Mouse (Mus musculus) CD4-positive, CD25-positive, alpha-beta regulatory T cell, adult 2 months (primary cell): ENCODE data around the gene Eaf1.
"Not testable (repeated sequence)": the region's sequence is repeated elsewhere in the genome, so short reads cannot be mapped to it uniquely, and the experiment has no call there.

Experiments used
- DNase-seq: peaks from one replicate; pipeline ENCODE4 v3.0.0-alpha.2; 2012; ENCODE audit warnings: low read depth, low spot score

The Eaf1 gene

DNA sequence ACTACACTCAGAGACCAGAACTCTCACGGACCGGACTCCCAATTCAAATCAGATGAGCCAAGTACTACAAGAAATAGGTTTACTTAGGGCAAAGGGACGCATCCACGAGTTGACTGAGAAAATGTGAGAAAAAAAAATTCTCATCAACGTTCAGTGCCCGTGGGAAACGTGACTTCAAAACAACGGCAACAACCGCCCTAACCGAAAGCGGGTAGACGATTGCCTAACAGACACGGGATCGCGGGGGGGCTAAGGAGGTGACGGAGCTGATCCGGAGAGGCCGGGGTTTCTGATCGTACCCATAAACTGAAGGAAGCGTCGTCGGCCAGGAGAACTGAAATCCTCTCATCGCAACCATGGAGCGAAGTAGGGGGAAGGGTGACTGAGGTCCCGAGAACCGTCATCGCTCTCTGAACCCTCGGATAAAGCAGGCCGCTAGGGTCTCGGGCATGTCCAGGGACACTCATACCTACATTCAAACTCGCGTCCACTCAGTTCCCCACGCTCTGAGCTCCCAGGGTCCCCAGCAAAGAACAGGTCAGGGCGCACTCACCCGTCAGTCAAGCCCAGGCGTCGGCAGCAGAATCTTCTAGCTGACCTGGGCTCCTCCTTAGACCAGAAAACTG is at the start of gene Eaf1:
Gene Eaf1, plus strand, starts transcription at position 51 of the 626 bp plus-strand sequence.
- DNase-seq = peak; percentile 76

GRCm38 (mm10) chr14:31448994-31449393 is 45.2 kb upstream of the Eaf1 start:
- no peak for DNase-seq

GRCm38 (mm10) chr14:31453946-31454345 is 40.3 kb upstream of the Eaf1 start:
- not testable (repeated sequence) for DNase-seq

DNA sequence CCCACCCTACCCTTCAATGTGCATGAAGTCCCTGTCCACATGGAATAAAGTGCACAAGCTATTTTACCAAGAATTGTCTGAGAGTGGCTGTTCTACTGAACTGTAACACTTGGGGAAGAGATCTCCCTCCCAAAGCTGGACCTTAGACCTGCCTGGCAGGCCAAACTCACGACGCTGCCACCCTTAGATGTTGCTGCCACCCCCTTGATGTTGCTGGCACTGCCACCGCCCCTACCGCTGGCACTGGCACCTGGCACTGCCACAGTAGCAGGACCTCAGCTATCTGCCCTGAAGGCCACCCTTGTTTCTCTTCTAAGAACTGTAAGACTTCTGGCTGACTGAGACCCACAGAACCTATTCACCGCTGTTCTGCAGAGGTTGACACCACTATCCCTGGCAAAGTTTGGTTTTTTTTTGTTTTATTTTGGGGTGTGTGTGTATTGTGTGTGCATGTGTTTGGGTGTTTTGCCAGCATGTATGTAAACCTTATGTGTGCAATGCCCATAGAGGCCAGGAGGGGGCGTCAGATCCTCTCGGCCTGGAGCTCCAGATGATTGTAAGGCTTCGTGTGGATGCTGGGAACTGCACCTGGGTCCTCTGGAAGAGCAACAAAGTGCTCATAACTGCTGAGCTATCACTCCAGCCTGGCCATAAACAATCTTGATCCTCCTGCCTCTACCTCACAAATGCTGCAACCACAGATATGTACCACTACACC is 39.2 kb upstream of the Eaf1 start:
- DNase-seq = peak; percentile 32

DNA sequence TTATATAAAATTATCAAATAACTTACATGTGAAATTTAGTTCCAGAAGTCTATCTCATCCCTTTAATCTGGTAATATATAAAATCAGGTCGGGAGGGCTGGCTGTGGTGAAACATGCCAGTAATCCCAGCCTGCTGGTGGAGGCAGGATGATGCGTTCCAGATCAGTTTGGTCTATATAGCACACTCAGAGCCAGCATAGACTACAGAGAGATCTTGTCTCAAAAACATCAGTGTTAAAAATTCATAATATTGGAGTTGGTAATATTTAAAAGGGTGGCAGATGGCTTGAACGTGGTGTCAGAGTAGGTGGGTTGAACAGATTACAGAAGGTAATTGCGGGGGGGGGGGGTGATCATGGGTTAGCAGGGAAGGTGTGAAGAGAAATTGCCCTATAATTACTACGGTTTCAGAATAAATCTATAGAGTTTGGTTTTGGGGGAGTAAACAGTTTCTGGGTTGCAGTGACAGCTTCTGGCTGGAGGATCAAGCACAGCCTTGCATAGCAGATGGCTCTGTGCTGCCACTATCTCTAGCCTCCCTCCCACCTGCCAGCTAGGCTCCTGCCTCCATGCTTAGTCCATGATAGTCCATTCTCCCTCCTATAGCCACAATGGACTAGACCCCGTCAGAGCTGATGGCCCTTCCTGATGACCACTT is 38.0 kb upstream of the Eaf1 start:
- no peak for DNase-seq

- no peak for DNase-seq
Observed at GRCm38 (mm10) chr14:31458006-31458405, 36.2 kb upstream of the Eaf1 start.

DNA sequence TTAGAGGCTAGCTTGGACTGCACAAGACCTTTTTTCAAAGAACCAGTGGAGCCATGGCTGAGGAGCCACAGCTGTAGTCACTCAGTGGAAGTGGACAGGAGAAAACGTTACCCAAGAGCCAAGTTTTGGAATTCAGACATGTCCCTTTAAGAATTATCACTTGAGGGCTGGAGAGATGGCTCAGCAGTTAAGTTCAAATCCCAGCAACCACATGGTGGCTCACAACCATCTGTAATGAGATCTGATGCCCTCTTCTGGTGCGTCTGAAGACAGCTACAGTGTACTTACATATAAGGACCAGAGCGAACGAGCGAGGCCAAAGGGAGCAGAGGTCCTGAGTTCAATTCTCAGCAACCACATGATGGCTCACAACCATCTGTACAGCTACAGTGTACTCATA is 32.0 kb upstream of the Eaf1 start:
- DNase-seq = peak; percentile 33

GRCm38 (mm10) chr14:31462886-31463285 is 31.3 kb upstream of the Eaf1 start:
- DNase-seq = no peak

- DNase-seq = peak; percentile 31
Observed at GRCm38 (mm10) chr14:31464176-31464575, 30.0 kb upstream of the Eaf1 start.

- no peak for DNase-seq
Observed at GRCm38 (mm10) chr14:31469711-31470110, 24.5 kb upstream of the Eaf1 start.

DNA sequence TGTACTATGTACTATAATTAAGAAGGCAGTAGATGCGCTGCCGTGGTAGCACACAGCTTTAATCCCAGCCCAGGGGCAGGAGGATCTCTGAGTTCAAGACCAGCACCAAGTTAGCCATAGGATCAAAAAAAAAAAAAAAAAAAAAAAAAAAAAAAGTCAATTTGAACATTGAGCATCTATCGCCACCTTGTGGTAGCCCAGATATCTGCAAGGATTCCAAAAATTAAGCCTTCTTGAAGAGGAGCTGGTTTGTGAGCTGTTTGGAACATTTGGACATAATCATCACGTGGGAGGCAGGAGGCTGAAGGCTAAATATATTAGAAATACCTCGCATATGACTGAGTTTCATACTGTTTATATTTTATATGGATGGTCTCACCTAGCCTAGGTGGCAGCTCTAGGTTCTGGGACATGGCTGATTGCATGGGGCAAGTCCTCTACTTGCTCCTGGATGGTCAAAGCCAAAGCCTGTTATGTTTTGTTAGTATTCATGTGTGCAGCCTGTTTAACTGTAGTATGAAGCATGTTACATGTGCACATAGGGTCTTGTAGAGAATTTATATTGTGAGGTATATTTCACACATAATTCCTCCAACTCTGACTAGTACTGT is 21.6 kb upstream of the Eaf1 start:
- peak; percentile 85 for DNase-seq

DNA sequence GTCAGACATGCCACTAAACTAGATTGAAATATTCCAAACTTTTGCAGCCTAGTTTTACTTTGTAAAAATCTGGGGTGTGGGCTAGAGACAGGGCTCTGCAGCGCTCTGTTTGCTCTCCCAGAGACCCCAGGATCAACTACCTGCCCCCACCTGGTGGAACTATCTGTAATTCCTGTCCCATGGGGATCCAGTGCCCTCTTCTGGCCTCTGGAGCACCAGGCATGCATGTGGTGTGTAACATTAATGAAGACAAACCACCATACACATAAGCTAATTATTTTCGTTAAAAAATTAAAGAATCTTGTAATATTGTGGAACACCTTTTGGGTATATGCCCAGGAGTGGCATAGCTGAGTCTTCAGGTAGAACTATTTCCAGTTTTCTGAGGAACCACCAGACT is 20.9 kb upstream of the Eaf1 start:
- DNase-seq = peak; percentile 14

GRCm38 (mm10) chr14:31482417-31482816 is 11.8 kb upstream of the Eaf1 start:
- no peak for DNase-seq

DNA sequence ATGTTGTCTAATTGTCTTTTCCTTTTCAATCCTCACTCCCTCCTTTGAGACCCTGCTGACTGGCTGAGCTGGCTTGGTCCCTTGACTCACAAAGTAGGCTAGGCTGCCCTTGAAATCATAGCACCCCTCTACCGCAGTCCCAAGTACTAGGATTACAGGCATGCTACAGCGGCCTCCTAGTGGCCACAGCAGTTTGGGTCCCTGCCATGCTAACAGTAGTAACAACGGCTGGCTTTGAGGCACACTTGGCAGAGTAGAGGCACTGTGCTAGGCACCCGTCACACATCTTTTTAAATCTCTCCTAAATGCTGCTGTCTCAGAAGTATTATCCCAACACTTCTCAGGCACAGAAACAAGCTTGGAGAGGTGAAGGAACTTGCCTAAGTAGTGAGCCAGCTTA is 7.7 kb upstream of the Eaf1 start:
- no peak for DNase-seq

- no peak for DNase-seq
Observed at GRCm38 (mm10) chr14:31488055-31488454, 6.1 kb upstream of the Eaf1 start.

DNA sequence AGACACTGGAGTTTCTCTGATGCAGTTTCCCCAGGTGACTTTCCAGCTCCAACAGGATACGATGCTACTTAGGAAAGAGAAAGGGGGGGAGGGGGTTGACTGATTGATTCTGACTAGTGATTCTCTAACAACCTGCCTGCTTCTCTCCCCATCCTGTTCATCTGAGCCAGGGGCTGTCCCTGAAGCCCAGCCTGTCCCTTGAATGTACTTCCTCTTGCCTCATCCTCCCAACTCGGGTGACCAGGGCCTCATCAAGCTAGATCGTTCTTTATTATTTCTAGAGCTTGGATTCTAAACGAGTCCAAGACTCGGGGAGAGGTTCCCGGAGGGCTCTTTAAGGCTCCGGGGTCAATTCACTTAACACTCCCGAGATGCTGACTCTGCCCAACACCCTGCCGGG is 298 bp upstream of the Eaf1 start:
- peak; percentile 32 for DNase-seq

DNA sequence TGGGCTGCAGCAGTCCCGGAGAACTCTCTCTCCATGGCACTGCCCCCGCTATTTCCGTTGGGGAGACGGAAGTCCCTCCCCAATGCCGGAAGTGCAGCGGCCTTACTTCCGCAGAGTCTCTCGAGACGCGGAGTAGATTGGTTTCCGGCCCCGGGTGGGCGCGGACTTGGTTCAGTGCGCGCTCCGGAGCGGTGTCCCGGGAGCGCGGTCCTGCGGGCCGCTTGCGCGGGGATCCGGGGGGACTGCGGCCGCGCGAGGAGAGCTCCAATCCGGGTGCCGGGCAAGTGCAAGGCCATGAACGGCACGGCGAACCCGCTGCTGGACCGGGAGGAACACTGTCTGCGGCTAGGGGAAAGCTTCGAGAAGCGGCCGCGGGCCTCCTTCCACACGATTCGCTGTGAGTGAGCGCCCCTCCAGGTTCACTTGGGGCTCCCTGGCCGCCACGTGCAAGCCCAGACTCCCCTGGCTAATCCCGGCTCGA is 816 bp downstream of the Eaf1 start, which contains the start of gene Mettl6:
Gene Mettl6, minus strand, starts transcription at position 66 of the 481 bp plus-strand sequence.
- DNase-seq = peak; percentile 94

DNA sequence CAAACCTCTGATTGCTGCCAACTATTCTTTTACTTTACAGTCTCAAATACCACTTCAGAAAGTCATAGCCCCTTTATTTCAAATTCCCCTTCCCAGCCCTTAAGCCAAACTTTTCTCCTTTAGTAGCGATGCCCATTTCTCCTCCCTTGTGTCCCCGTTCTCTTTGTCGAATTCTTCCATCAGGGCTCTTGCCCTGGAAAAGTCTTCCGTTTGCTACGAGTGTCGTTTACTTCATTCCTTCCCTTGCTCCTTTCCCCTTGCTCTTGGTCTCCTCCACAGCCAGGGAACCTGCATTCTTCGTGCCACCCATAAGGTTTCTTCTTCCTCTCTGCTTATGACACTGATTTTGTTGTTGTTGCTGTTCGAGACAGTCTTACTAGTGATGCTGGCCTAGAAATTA is 1.3 kb downstream of the Eaf1 start:
- DNase-seq = peak; percentile 8

DNA sequence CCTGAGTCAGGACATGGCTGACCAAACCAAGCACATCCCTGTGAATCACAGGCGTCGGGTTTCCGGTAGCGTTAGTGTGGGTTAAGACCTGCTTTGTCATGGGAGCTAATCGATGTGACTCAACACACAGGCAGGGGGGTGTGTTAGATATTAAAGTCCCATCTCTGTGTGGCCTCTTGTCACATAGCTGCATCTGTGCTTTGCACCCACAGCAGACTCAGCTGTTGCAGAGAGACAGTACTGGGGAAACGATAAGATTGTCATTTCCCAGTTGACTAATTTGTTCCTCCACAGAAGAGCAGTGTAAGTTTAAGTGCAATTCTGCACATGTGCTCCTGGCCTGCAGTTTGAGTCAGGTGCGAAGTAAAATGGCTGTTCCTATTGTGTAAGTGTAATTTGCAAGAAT is 2.0 kb downstream of the Eaf1 start:
- DNase-seq = peak; percentile 36

- no peak for DNase-seq
Observed at GRCm38 (mm10) chr14:31499526-31499925, 5.3 kb downstream of the Eaf1 start.

DNA sequence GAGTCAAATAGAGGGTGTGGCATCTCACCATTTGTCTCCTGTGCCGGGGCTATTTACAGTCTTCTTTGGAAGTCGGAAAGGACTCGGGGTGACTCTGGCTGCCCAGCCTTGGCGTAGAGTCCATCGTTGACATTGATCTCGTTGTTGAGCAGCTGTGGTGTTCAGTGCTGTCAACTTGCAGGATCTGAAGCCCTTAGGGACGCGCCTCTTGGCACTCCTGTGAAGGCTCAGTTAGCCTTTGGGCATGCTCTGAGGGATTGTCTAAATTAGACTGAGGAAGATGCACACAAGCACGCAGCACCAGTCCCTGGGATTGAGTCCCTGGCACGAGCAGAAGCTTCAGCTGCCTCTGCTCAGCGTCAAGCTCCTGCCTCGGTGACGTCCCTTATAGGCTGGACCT is 9.2 kb downstream of the Eaf1 start:
- no peak for DNase-seq

- no peak for DNase-seq
Observed at GRCm38 (mm10) chr14:31506456-31506855, 12.3 kb downstream of the Eaf1 start.
